Comparison of ENCODE assay signal across 27 mouse cellular contexts in genomic region chr5:15896706-15897105, GRCm38 (mm10). TPM values are rescaled to one million over a fixed set of nuclear protein-coding genes. Genes with fewer than 3 reads are reported as not detected.
DNase-seq lines count a peak whose midpoint lies in the region; ATAC-seq lines count a peak whose summit lies in the region.
"Had no signal": no experiment of that assay in that cellular context is flagged by ENCODE, and none has a peak within 500 bp of the region (broad histone marks: within the 10 kb centered on the region; RNA-seq: fewer than 3 reads in every experiment).

No protein-coding gene starts in this region.

- no peaks in the 10 kb centered on the region; the same call in 1 of the 2 replicates for H3K4me1 ChIP-seq in embryonic facial prominence, embryonic 10.5 days
- H3K4me1 ChIP-seq in embryonic facial prominence, embryonic 11.5 days (ENCODE audit: control insufficient read depth, insufficient read depth, low read length), result no peaks in the 10 kb centered on the region
- H3K4me1 ChIP-seq in limb, embryonic 10.5 days, result peaks cover 12% of the 10 kb centered on the region; the same call in 1 of the 2 replicates
- H3K4me1 ChIP-seq in limb, embryonic 13.5 days, result peaks cover 11% of the 10 kb centered on the region
- no peaks in the 10 kb centered on the region for H3K4me1 ChIP-seq in hindbrain, embryonic 14.5 days (replicated peaks; ENCODE audit: control insufficient read depth, insufficient read depth, low read length)
- H3K4me1 ChIP-seq: forebrain, embryonic 10.5 days; forebrain, embryonic 13.5 days; heart, embryonic 12.5 days; heart, embryonic 15.5 days; hindbrain, embryonic 10.5 days; hindbrain, embryonic 13.5 days had no signal

- DNase-seq in embryonic facial prominence, embryonic 10.5 days (ENCODE audit: low spot score), result peak; percentile 21
- peak; percentile 70 for DNase-seq in embryonic facial prominence, embryonic 11.5 days (ENCODE audit: low spot score)
- DNase-seq in limb, embryonic 10.5 days (ENCODE audit: low spot score), result peak; percentile 33
- DNase-seq in urinary bladder, postnatal 36 days (ENCODE audit: low spot score in 2 of 2), result no peak
- no peak for DNase-seq in urinary bladder, postnatal 14 days (ENCODE audit: low spot score)
- no peak for DNase-seq in hindbrain, embryonic 14.5 days (ENCODE audit: low spot score)
- DNase-seq: adrenal gland, adult 8-10 months; adrenal gland, postnatal 25 days; cerebellum, adult 11-12 months; cerebellum, adult 8-10 months; cerebellum, postnatal 14 days; gastrocnemius, adult 2 months; gastrocnemius, postnatal 14 days; heart, adult 18-20 months; heart, postnatal 10 days; heart, postnatal 36 days had no signal

- ATAC-seq in embryonic facial prominence, embryonic 11.5 days (replicated peaks; ENCODE audit: insufficient number of reproducible peaks, low FRiP score, low TSS enrichment, low read depth), result no peak
- peak; percentile 36; the same call in 1 of the 2 replicates for ATAC-seq in limb, embryonic 13.5 days (ENCODE audit: low FRiP score, low read depth)
- no peak for ATAC-seq in hindbrain, embryonic 14.5 days (ENCODE audit: low FRiP score)
- ATAC-seq: CD4-positive, CD25-positive, alpha-beta regulatory T cell, adult 4 months; forebrain, embryonic 13.5 days; forebrain, embryonic 16.5 days; hindbrain, postnatal 0 days; intestine, postnatal 0 days had no signal

- 0 out of 2 replicates have a peak, but pooled peaks cover 4% of the 10 kb centered on the region for H3K9me3 ChIP-seq in embryonic facial prominence, embryonic 10.5 days
- no peaks in the 10 kb centered on the region; the same call in 1 of the 2 replicates for H3K9me3 ChIP-seq in embryonic facial prominence, embryonic 11.5 days (replicated peaks; ENCODE audit: control insufficient read depth, low read length)
- H3K9me3 ChIP-seq in limb, embryonic 10.5 days (replicated peaks), result no peaks in the 10 kb centered on the region
- H3K9me3 ChIP-seq in limb, embryonic 13.5 days, result no peaks in the 10 kb centered on the region
- H3K9me3 ChIP-seq in hindbrain, embryonic 14.5 days (ENCODE audit: control insufficient read depth, low read length), result no peaks in the 10 kb centered on the region
- H3K9me3 ChIP-seq: forebrain, embryonic 10.5 days; forebrain, embryonic 13.5 days; heart, embryonic 12.5 days; heart, embryonic 15.5 days; hindbrain, embryonic 10.5 days; hindbrain, embryonic 13.5 days had no signal

- 54% methylated on average over 3 of the region's 3 CpGs for WGBS in embryonic facial prominence, embryonic 10.5 days
- 41% methylated on average over 3 of the region's 3 CpGs for WGBS in embryonic facial prominence, embryonic 11.5 days
- 57% methylated on average over 3 of the region's 3 CpGs for WGBS in limb, embryonic 10.5 days
- 22% methylated on average over 3 of the region's 3 CpGs for WGBS in limb, embryonic 13.5 days
- WGBS in hindbrain, embryonic 14.5 days, result 80% methylated on average over 3 of the region's 3 CpGs

- H3K4me3 ChIP-seq in embryonic facial prominence, embryonic 10.5 days, result no peak overlapping the region
- no peak overlapping the region for H3K4me3 ChIP-seq in embryonic facial prominence, embryonic 11.5 days (ENCODE audit: low read depth, low read length)
- H3K4me3 ChIP-seq in limb, embryonic 10.5 days, result no peak overlapping the region
- H3K4me3 ChIP-seq in limb, embryonic 13.5 days, result no peak overlapping the region
- no peak overlapping the region for H3K4me3 ChIP-seq in hindbrain, embryonic 14.5 days (replicated peaks; ENCODE audit: low read length)
- H3K4me3 ChIP-seq: forebrain, embryonic 10.5 days; forebrain, embryonic 13.5 days; gastrocnemius, adult 2 months; heart, embryonic 12.5 days; heart, embryonic 15.5 days; hindbrain, embryonic 10.5 days; hindbrain, embryonic 13.5 days had no signal

- no peak overlapping the region for H3K27ac ChIP-seq in embryonic facial prominence, embryonic 10.5 days (replicated peaks)
- no peak overlapping the region for H3K27ac ChIP-seq in embryonic facial prominence, embryonic 11.5 days (replicated peaks; ENCODE audit: low read depth, low read length)
- H3K27ac ChIP-seq in limb, embryonic 10.5 days, result no peak overlapping the region
- no peak overlapping the region for H3K27ac ChIP-seq in limb, embryonic 13.5 days
- no peak overlapping the region for H3K27ac ChIP-seq in hindbrain, embryonic 14.5 days
- H3K27ac ChIP-seq: forebrain, embryonic 10.5 days; forebrain, embryonic 13.5 days; gastrocnemius, adult 2 months; heart, embryonic 15.5 days; hindbrain, embryonic 10.5 days; hindbrain, embryonic 13.5 days; hindbrain, postnatal 0 days had no signal

- H3K27me3 ChIP-seq in embryonic facial prominence, embryonic 10.5 days (replicated peaks; ENCODE audit: low read depth, poor library complexity, severe bottlenecking), result no peaks in the 10 kb centered on the region
- no peaks in the 10 kb centered on the region for H3K27me3 ChIP-seq in embryonic facial prominence, embryonic 11.5 days (ENCODE audit: control insufficient read depth, insufficient read depth, low read length)
- no peaks in the 10 kb centered on the region for H3K27me3 ChIP-seq in limb, embryonic 10.5 days (ENCODE audit: low read depth, poor library complexity, severe bottlenecking)
- no peaks in the 10 kb centered on the region for H3K27me3 ChIP-seq in limb, embryonic 13.5 days
- H3K27me3 ChIP-seq in hindbrain, embryonic 14.5 days (ENCODE audit: control insufficient read depth, insufficient read depth, low read length), result no peaks in the 10 kb centered on the region
- H3K27me3 ChIP-seq: forebrain, embryonic 13.5 days; heart, embryonic 12.5 days; heart, embryonic 15.5 days; hindbrain, embryonic 13.5 days had no signal

- H3K9ac ChIP-seq in embryonic facial prominence, embryonic 11.5 days (replicated peaks; ENCODE audit: low read length), result no peak overlapping the region
- no peak overlapping the region for H3K9ac ChIP-seq in limb, embryonic 13.5 days
- no peak overlapping the region for H3K9ac ChIP-seq in hindbrain, embryonic 14.5 days
- H3K9ac ChIP-seq: forebrain, embryonic 13.5 days; heart, embryonic 12.5 days; heart, embryonic 15.5 days; hindbrain, embryonic 13.5 days had no signal

- H3K4me2 ChIP-seq in embryonic facial prominence, embryonic 11.5 days (ENCODE audit: low read depth, low read length), result no peak overlapping the region
- no peak overlapping the region for H3K4me2 ChIP-seq in limb, embryonic 13.5 days (replicated peaks)
- no peak overlapping the region for H3K4me2 ChIP-seq in hindbrain, embryonic 14.5 days (replicated peaks)
- H3K4me2 ChIP-seq: forebrain, embryonic 13.5 days; heart, embryonic 12.5 days; heart, embryonic 15.5 days; hindbrain, embryonic 13.5 days had no signal

- H3K36me3 ChIP-seq in embryonic facial prominence, embryonic 10.5 days (replicated peaks), result no peaks in the 10 kb centered on the region
- H3K36me3 ChIP-seq in embryonic facial prominence, embryonic 11.5 days (replicated peaks; ENCODE audit: control insufficient read depth, insufficient read depth, low read depth, low read length), result no peaks in the 10 kb centered on the region
- H3K36me3 ChIP-seq in limb, embryonic 10.5 days, result no peaks in the 10 kb centered on the region
- no peaks in the 10 kb centered on the region for H3K36me3 ChIP-seq in limb, embryonic 13.5 days
- H3K36me3 ChIP-seq in hindbrain, embryonic 14.5 days (replicated peaks; ENCODE audit: control insufficient read depth, insufficient read depth), result no peaks in the 10 kb centered on the region
- H3K36me3 ChIP-seq: forebrain, embryonic 10.5 days; heart, embryonic 12.5 days; heart, embryonic 15.5 days; hindbrain, embryonic 10.5 days; hindbrain, embryonic 13.5 days had no signal

RNA-seq across cellular contexts. Expression of gene Cacna2d1, which starts 37.8 kb away (rescaled TPM):
- 6.0 and 8.2 TPM in 2 replicates for polyA plus RNA-seq in embryonic facial prominence, embryonic 10.5 days (2016; fragmentation: Nextera tagmentation; extraction: Ambion mirVana)
- 10.9 and 11.3 TPM in 2 replicates for polyA plus RNA-seq in embryonic facial prominence, embryonic 11.5 days (2014; fragmentation: Nextera tagmentation; extraction: Ambion mirVana)
- polyA plus RNA-seq in limb, embryonic 10.5 days (2016; fragmentation: Nextera tagmentation; extraction: Ambion mirVana), result 4.9 and 7.0 TPM in 2 replicates
- polyA plus RNA-seq in limb, embryonic 13.5 days (2015; fragmentation: Nextera tagmentation; extraction: Ambion mirVana), result 22.9 and 25.9 TPM in 2 replicates
- polyA plus RNA-seq in hindbrain, embryonic 14.5 days (2014; fragmentation: Nextera tagmentation; extraction: Ambion mirVana), result 40.3 and 43.7 TPM in 2 replicates
- polyA plus RNA-seq: CD4-positive, CD25-positive, alpha-beta regulatory T cell, adult 4 months had no signal

Comparison
In these comparisons a context has a peak if more than half of its experiments do, and no peak if none do; other contexts are left out.
1. DNase-seq: peak in embryonic facial prominence, embryonic 10.5 days (single experiment), embryonic facial prominence, embryonic 11.5 days (single experiment) and limb, embryonic 10.5 days (single experiment); none in urinary bladder, postnatal 36 days (0 of 2), urinary bladder, postnatal 14 days (single experiment) and hindbrain, embryonic 14.5 days (single experiment).